Mouse (Mus musculus) stomach, embryonic 16.5 days (tissue): ENCODE results near the gene Il27ra. TPM values are rescaled to one million over a fixed set of nuclear protein-coding genes. Genes with fewer than 3 reads are reported as not detected.
"Not testable (repeated sequence)": the region's sequence is repeated elsewhere in the genome, so short reads cannot be mapped to it uniquely, and the experiment has no call there.

Source experiments
- ATAC-seq: fragments of 200-750 bp; cut with Nextera tagmentation; 2 replicates; pipeline ENCODE4 v1.8.0; 2017; ENCODE audit warnings: moderate number of reproducible peaks, moderate TSS enrichment; ENCODE audit not compliant: insufficient read depth, low FRiP score
- H3K27ac ChIP-seq: fragments of 300-500 bp; sonication (generic); 2 replicates; pipeline ENCODE4 v1.5.1; 2014; ENCODE audit warnings: low read length
- H3K27me3 ChIP-seq: fragments of 300-500 bp; sonication (generic); 2 replicates; pipeline ENCODE4 v1.6.1; 2014; ENCODE audit warnings: low read length, control low read depth, mixed read lengths; ENCODE audit not compliant: control insufficient read depth, insufficient read depth
- H3K36me3 ChIP-seq: fragments of 300-500 bp; sonication (generic); 2 replicates; pipeline ENCODE4 v1.6.1; 2014; ENCODE audit warnings: low read length; ENCODE audit not compliant: control insufficient read depth, insufficient read depth
- H3K4me1 ChIP-seq: fragments of 300-500 bp; sonication (generic); 2 replicates; pipeline ENCODE4 v1.6.1; 2014; ENCODE audit warnings: low read length, control low read depth, mixed read lengths; ENCODE audit not compliant: control insufficient read depth, insufficient read depth
- H3K4me2 ChIP-seq: fragments of 300-500 bp; sonication (generic); 2 replicates; pipeline ENCODE4 v1.6.1; 2014; ENCODE audit warnings: low read depth, low read length, mixed read lengths
- H3K4me3 ChIP-seq: fragments of 300-500 bp; sonication (generic); replicated peaks from 2 replicates; pipeline ENCODE4 v1.5.1; 2014; ENCODE audit warnings: mild to moderate bottlenecking, low read length
- H3K9ac ChIP-seq: fragments of 300-500 bp; sonication (generic); 2 replicates; pipeline ENCODE4 v1.6.1; 2014; ENCODE audit warnings: low read length
- H3K9me3 ChIP-seq: fragments of 300-500 bp; sonication (generic); replicated peaks from 2 replicates; pipeline ENCODE4 v1.6.1; 2016; ENCODE audit warnings: low read length, control low read depth; ENCODE audit not compliant: control insufficient read depth
- WGBS: fragments of 180-500 bp; shearing (Covaris S2); extraction: QIAGEN DNeasy Blood & Tissue Kit; methylation state at CpG from one replicate; pipeline ENCODE4 v1.1.7; 2014; 5-methylcytosine and 5-hydroxymethylcytosine counted together
- polyA plus RNA-seq: library from polyadenylated mRNA; unstranded; fragments of >200 nt; fragmentation: Nextera tagmentation; extraction: Ambion mirVana; gene quantifications from 2 replicates; pipeline ENCODE4 v1.2.1, GENCODE M21; 2015

Il27ra gene
- polyA plus RNA-seq, 1 experiment from 2014 or later, result 1.3 TPM

- 34% methylated on average over 7 of the region's 7 CpGs for WGBS
- Histone ChIP-seq H3K4me2 (no peak overlapping the region), H3K36me3 (no peaks in the 10 kb centered on the region), H3K9me3 (no peaks in the 10 kb centered on the region), H3K4me3 (no peak overlapping the region), H3K27me3 (peaks cover 31% of the 10 kb centered on the region), H3K27ac (no peak overlapping the region), H3K9ac (no peak overlapping the region), H3K4me1 (peaks cover 34% of the 10 kb centered on the region)
- no peak for ATAC-seq
These were observed 34.0 kb downstream of the Il27ra start for GRCm38 (mm10) chr8:84008362-84008761.

GRCm38 (mm10) chr8:84005502-84005901 lies 36.9 kb downstream of the Il27ra start:
- WGBS, result 90% methylated on average over 7 of the region's 7 CpGs

GRCm38 (mm10) chr8:84004533-84005201 lies 37.7 kb downstream of the Il27ra start:
- peak overlapping the region; percentile 81 for H3K9ac ChIP-seq
- peaks cover 4% of the 10 kb centered on the region; the same call in 1 of the 2 replicates for H3K36me3 ChIP-seq
- peak; percentile 90 for ATAC-seq
- peak overlapping the region; percentile 53 for H3K27ac ChIP-seq
- H3K27me3 ChIP-seq, result no peaks in the 10 kb centered on the region
- under 1% methylated on average over 30 of the region's 30 CpGs for WGBS
- H3K9me3 ChIP-seq, result no peaks in the 10 kb centered on the region
- H3K4me3 ChIP-seq, result peak overlapping the region; percentile 65
- H3K4me2 ChIP-seq, result peak overlapping the region; percentile 88
- H3K4me1 ChIP-seq, result peaks cover 19% of the 10 kb centered on the region

More at GRCm38 (mm10) chr8:84005502-84005901, 36.9 kb downstream of the Il27ra start:
- ATAC-seq, H3K27ac ChIP-seq, H3K36me3 ChIP-seq, H3K9me3 ChIP-seq, H3K4me3 ChIP-seq, H3K27me3 ChIP-seq, H3K9ac ChIP-seq: not testable (repeated sequence)
- Histone ChIP-seq H3K4me2 (peak overlapping the region; percentile 88; the same call in 1 of the 2 replicates), H3K4me1 (peaks cover 21% of the 10 kb centered on the region)

GRCm38 (mm10) chr8:84003612-84004246 lies 38.7 kb downstream of the Il27ra start:
- H3K27me3 ChIP-seq, result no peaks in the 10 kb centered on the region
- peaks cover 7% of the 10 kb centered on the region; the same call in 1 of the 2 replicates for H3K36me3 ChIP-seq
- peaks cover 26% of the 10 kb centered on the region for H3K4me1 ChIP-seq
- no peak for ATAC-seq
- H3K27ac ChIP-seq, result no peak overlapping the region
- H3K9ac ChIP-seq, result peak overlapping the region; percentile 81
- 78% methylated on average over 6 of the region's 6 CpGs for WGBS
- H3K4me3 ChIP-seq, result peak overlapping the region; percentile 65
- H3K9me3 ChIP-seq, result no peaks in the 10 kb centered on the region
- H3K4me2 ChIP-seq, result peak overlapping the region; percentile 88

DNA sequence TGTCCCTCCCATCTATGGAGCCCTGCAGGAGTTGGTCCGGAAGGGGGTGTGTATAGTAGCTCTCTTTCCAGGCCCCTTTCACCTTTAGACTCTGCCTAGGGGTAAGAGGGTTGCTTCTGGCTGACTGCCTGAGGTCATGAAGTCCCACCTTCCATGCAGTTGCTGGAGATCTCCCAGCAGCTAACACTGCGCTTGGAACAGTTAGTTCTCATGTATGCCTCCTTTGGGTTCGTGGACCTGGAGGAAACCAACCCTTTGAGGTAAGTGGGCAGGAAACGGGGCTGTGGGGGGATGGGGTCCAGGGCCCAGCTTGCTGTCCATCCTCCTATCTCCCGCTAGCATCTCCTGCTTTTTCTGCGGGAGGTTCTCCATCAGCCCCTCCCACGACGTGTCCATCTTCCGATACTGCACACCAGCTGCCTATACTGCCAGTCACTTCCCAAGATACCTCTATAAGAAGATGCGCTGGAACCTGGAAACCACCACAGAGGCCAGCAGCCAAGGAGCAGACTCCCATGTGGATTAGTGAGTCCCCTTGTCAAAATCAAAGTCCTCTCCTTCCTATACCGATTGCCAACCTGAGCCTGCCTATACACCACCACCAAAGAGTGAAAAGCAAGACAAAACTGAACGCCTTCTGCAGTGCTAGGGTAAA lies 39.3 kb downstream of the Il27ra start:
- Histone ChIP-seq H3K36me3 (peaks cover 7% of the 10 kb centered on the region; the same call in 1 of the 2 replicates), H3K4me1 (peaks cover 28% of the 10 kb centered on the region), H3K9me3 (no peaks in the 10 kb centered on the region), H3K27me3 (no peaks in the 10 kb centered on the region), H3K4me2 (no peak overlapping the region), H3K4me3 (no peak overlapping the region), H3K27ac (no peak overlapping the region), H3K9ac (no peak overlapping the region)
- ATAC-seq, result no peak
- 70% methylated on average over 12 of the region's 12 CpGs for WGBS

DNA sequence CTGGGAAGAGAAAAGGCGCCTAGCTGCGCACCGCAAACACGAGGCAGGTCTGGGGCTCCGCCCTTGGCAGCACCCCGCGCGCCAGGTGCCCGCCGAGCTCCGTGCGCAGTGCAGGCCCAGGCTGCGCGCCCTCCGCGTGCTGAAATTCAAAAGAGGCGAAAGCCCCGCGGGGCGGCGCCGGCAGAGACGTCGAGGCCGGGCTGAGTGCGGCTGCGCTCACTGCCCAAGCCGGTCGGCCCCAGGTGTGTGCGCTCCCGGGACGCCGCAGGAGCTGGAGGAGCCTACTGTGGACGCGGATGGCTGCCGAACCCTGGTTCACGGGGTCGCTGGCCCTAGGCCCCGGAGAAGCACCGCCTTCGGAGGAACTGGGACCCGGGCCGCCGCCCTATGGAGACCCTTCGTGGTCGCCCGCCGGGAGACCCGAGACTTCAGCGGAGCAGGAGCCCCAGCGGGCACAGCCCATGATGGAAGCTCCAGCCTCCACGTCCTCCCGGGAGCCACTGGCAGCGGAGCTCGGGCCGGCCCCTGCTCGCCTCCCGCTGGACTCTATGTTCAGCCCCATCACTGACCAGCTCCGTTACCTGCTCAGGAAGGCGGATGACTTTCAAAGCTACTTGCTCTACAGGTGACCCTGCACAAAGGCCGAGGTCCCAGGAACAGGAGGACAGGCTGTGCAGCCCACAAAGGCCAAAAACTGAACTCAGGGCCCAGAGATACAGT lies 40.9 kb downstream of the Il27ra start, which contains the start of gene 1700067K01Rik:
TSS of gene 1700067K01Rik (plus strand) at position 222 of the 720 bp plus-strand sequence.
- no peak for ATAC-seq
- Histone ChIP-seq H3K4me1 (peaks cover 28% of the 10 kb centered on the region), H3K36me3 (peaks cover 7% of the 10 kb centered on the region; the same call in 1 of the 2 replicates), H3K4me2 (peak within 1 kb of the TSS; percentile 21; the same call in 1 of the 2 replicates), H3K27ac (no peak within 1 kb of the TSS), H3K9me3 (no peaks in the 10 kb centered on the region), H3K4me3 (no peak within 1 kb of the TSS), H3K27me3 (no peaks in the 10 kb centered on the region), H3K9ac (peak within 1 kb of the TSS; percentile 31; the same call in 1 of the 2 replicates)
- WGBS, result 41% methylated on average over 61 of the region's 61 CpGs

DNA sequence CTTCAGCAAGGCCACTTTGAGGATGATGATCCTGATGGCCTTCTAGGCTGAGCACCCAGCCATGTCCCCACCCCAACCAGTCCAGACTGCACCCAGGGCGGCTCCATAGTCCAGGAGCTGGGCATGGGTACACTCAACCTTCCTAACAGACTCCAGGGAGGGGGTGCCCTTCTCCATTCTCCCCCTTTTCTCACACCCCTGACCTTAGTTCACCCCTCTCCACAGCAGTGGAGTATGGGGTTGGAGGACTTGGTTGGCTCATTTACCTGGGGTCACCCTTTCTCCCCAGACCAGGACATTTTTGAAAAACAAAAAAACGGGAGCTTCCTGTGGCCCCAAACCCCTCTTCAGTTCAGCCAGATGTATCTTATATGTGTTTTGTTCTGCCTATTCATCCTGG lies 42.6 kb downstream of the Il27ra start:
- no peak for ATAC-seq
- no peak overlapping the region for H3K4me3 ChIP-seq
- H3K4me2 ChIP-seq, result no peak overlapping the region; the same call in 1 of the 2 replicates
- 87% methylated on average over 2 of the region's 2 CpGs for WGBS
- H3K9me3 ChIP-seq, result no peaks in the 10 kb centered on the region
- H3K36me3 ChIP-seq, result peaks cover 7% of the 10 kb centered on the region; the same call in 1 of the 2 replicates
- H3K27me3 ChIP-seq, result no peaks in the 10 kb centered on the region
- peaks cover 28% of the 10 kb centered on the region for H3K4me1 ChIP-seq
- no peak overlapping the region for H3K9ac ChIP-seq
- no peak overlapping the region for H3K27ac ChIP-seq

- no peaks in the 10 kb centered on the region for H3K9me3 ChIP-seq
- no peaks in the 10 kb centered on the region for H3K27me3 ChIP-seq
- peaks cover 25% of the 10 kb centered on the region for H3K4me1 ChIP-seq
- no peak overlapping the region; the same call in 1 of the 2 replicates for H3K27ac ChIP-seq
- peak overlapping the region; percentile 89 for H3K9ac ChIP-seq
- peaks cover 7% of the 10 kb centered on the region; the same call in 1 of the 2 replicates for H3K36me3 ChIP-seq
- H3K4me3 ChIP-seq, result peak overlapping the region; percentile 83
- H3K4me2 ChIP-seq, result peak overlapping the region; percentile 84
- 59% methylated on average over 16 of the region's 16 CpGs for WGBS
- no peak for ATAC-seq
These were observed 43.2 kb downstream of the Il27ra start for GRCm38 (mm10) chr8:83999057-83999705.
